Mouse (Mus musculus) brain, embryonic 14.5 days (tissue): ENCODE results near the gene Acy3.

Experiments used
- CTCF ChIP-seq: fragments of 200-500 bp; IDR thresholded peaks from 2 replicates; pipeline ENCODE4 v1.5.1; 2012; ENCODE audit warnings: inconsistent platforms, mild to moderate bottlenecking, moderate library complexity, borderline replicate concordance; ENCODE audit not compliant: insufficient read depth, insufficient read length; ENCODE audit errors: extremely low read depth
- POLR2A ChIP-seq: fragments of 200-500 bp; IDR thresholded peaks from 2 replicates; pipeline ENCODE4 v1.6.1; 2012; ENCODE audit warnings: mild to moderate bottlenecking, inconsistent platforms, borderline replicate concordance; ENCODE audit not compliant: poor library complexity, insufficient read depth, insufficient read length, severe bottlenecking; ENCODE audit errors: extremely low read depth

DNA sequence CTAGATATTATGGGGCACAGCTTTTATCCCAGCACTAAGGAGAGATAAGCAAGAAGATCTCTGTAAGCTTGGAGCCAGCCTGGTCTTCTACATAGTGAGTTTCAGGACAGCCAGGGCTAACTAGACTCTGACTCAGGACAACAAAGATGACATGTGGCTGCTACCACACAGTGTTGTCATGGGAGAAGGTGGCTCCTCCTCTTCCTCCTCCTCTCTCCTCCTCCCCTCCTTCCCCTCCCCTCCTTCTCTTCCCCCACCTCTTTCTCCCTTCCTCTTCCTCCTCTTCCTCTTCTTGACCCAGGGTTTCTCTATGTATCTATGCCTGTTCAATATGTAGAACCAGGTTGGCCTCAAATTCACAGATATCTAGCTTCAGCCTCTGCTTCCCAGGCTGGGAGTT lies 34.9 kb upstream of the Acy3 start:
- TF ChIP-seq CTCF, result no peak
- TF ChIP-seq POLR2A, result no peak
